Mouse (Mus musculus): ENCODE results near the gene Tmem120b. TPM values are rescaled to one million over a fixed set of nuclear protein-coding genes. Genes with fewer than 3 reads are reported as not detected.

Tmem120b gene
- polyA plus RNA-seq, 1 experiment = 9.9 TPM

GRCm38 (mm10) chr5:123152901-123153300 lies 84.7 kb downstream of the Tmem120b start:
- no peak overlapping the region for H3K27ac ChIP-seq (ENCODE audit: insufficient read depth, low read depth, low read length)
- H3K27me3 ChIP-seq (replicated peaks; ENCODE audit: control insufficient read depth, insufficient read depth, low read length) = no peaks in the 10 kb centered on the region
- DNase-seq = no peak
- no peak overlapping the region for H3K4me3 ChIP-seq (ENCODE audit: insufficient read depth, low read depth, low read length)
- peaks cover 15% of the 10 kb centered on the region; the same call in 1 of the 2 replicates for H3K4me1 ChIP-seq (ENCODE audit: control insufficient read depth, insufficient read depth, low read length)
- no peaks in the 10 kb centered on the region; the same call in 1 of the 2 replicates for H3K36me3 ChIP-seq (ENCODE audit: control insufficient read depth, insufficient read depth, low read length)
- TF ChIP-seq POLR2A (IDR thresholded peaks at IDR 0.05; ENCODE audit: low read depth, low read length) = no peak
- TF ChIP-seq CTCF (conservative IDR thresholded peaks at IDR 0.05; ENCODE audit: insufficient read depth, insufficient read length, low read depth, low read length) = no peak
- WGBS = 79% methylated on average over 1 of the region's 1 CpGs

GRCm38 (mm10) chr5:123155425-123155824 lies 87.2 kb downstream of the Tmem120b start:
- H3K27ac ChIP-seq (ENCODE audit: insufficient read depth, low read depth, low read length) = no peak overlapping the region
- H3K4me1 ChIP-seq (ENCODE audit: control insufficient read depth, insufficient read depth, low read length) = peaks cover 6% of the 10 kb centered on the region; the same call in 1 of the 2 replicates
- H3K27me3 ChIP-seq (replicated peaks; ENCODE audit: control insufficient read depth, insufficient read depth, low read length) = no peaks in the 10 kb centered on the region
- DNase-seq = peak; percentile 85
- peaks cover 4% of the 10 kb centered on the region for H3K36me3 ChIP-seq (ENCODE audit: control insufficient read depth, insufficient read depth, low read length)
- H3K4me3 ChIP-seq (ENCODE audit: insufficient read depth, low read depth, low read length) = no peak overlapping the region
- TF ChIP-seq CTCF (conservative IDR thresholded peaks at IDR 0.05; ENCODE audit: insufficient read depth, insufficient read length, low read depth, low read length) (peak; percentile 87), POLR2A (IDR thresholded peaks at IDR 0.05; ENCODE audit: low read depth, low read length) (no peak)
- WGBS = 43% methylated on average over 7 of the region's 7 CpGs

GRCm38 (mm10) chr5:123156763-123157162 lies 88.5 kb downstream of the Tmem120b start:
- peak; percentile 38 for DNase-seq
- TF ChIP-seq CTCF (conservative IDR thresholded peaks at IDR 0.05; ENCODE audit: insufficient read depth, insufficient read length, low read depth, low read length) = peak; percentile 54
- no peak for TF ChIP-seq POLR2A (IDR thresholded peaks at IDR 0.05; ENCODE audit: low read depth, low read length)
- 75% methylated on average over 12 of the region's 12 CpGs for WGBS
- H3K36me3 ChIP-seq (ENCODE audit: control insufficient read depth, insufficient read depth, low read length) = peaks cover 7% of the 10 kb centered on the region
- H3K27ac ChIP-seq (ENCODE audit: insufficient read depth, low read depth, low read length) = no peak overlapping the region
- H3K4me3 ChIP-seq (ENCODE audit: insufficient read depth, low read depth, low read length) = no peak overlapping the region
- H3K4me1 ChIP-seq (ENCODE audit: control insufficient read depth, insufficient read depth, low read length) = no peaks in the 10 kb centered on the region
- no peaks in the 10 kb centered on the region for H3K27me3 ChIP-seq (replicated peaks; ENCODE audit: control insufficient read depth, insufficient read depth, low read length)

- 88% methylated on average over 4 of the region's 4 CpGs for WGBS
- H3K36me3 ChIP-seq (ENCODE audit: control insufficient read depth, insufficient read depth, low read length) = peaks cover 8% of the 10 kb centered on the region
These were observed 89.8 kb downstream of the Tmem120b start for GRCm38 (mm10) chr5:123157972-123158371.

GRCm38 (mm10) chr5:123159446-123159845 lies 91.2 kb downstream of the Tmem120b start:
- no peak for DNase-seq
- TF ChIP-seq POLR2A (IDR thresholded peaks at IDR 0.05; ENCODE audit: low read depth, low read length) = no peak
- TF ChIP-seq CTCF (conservative IDR thresholded peaks at IDR 0.05; ENCODE audit: insufficient read depth, insufficient read length, low read depth, low read length) = no peak
- 93% methylated on average over 4 of the region's 4 CpGs for WGBS
- Histone ChIP-seq H3K36me3 (ENCODE audit: control insufficient read depth, insufficient read depth, low read length) (peaks cover 8% of the 10 kb centered on the region), H3K4me1 (ENCODE audit: control insufficient read depth, insufficient read depth, low read length) (no peaks in the 10 kb centered on the region), H3K4me3 (ENCODE audit: insufficient read depth, low read depth, low read length) (no peak overlapping the region), H3K27ac (ENCODE audit: insufficient read depth, low read depth, low read length) (no peak overlapping the region), H3K27me3 (replicated peaks; ENCODE audit: control insufficient read depth, insufficient read depth, low read length) (no peaks in the 10 kb centered on the region)

More at GRCm38 (mm10) chr5:123157972-123158371, 89.8 kb downstream of the Tmem120b start:
- no peak overlapping the region for H3K27ac ChIP-seq (ENCODE audit: insufficient read depth, low read depth, low read length)
- TF ChIP-seq CTCF (conservative IDR thresholded peaks at IDR 0.05; ENCODE audit: insufficient read depth, insufficient read length, low read depth, low read length) = no peak
- TF ChIP-seq POLR2A (IDR thresholded peaks at IDR 0.05; ENCODE audit: low read depth, low read length) = no peak
- no peaks in the 10 kb centered on the region for H3K4me1 ChIP-seq (ENCODE audit: control insufficient read depth, insufficient read depth, low read length)
- DNase-seq = no peak
- H3K27me3 ChIP-seq (replicated peaks; ENCODE audit: control insufficient read depth, insufficient read depth, low read length) = no peaks in the 10 kb centered on the region
- H3K4me3 ChIP-seq (ENCODE audit: insufficient read depth, low read depth, low read length) = no peak overlapping the region

GRCm38 (mm10) chr5:123159866-123160265 lies 91.7 kb downstream of the Tmem120b start:
- Histone ChIP-seq H3K27ac (ENCODE audit: insufficient read depth, low read depth, low read length) (no peak overlapping the region), H3K4me3 (ENCODE audit: insufficient read depth, low read depth, low read length) (no peak overlapping the region), H3K27me3 (replicated peaks; ENCODE audit: control insufficient read depth, insufficient read depth, low read length) (no peaks in the 10 kb centered on the region), H3K36me3 (ENCODE audit: control insufficient read depth, insufficient read depth, low read length) (peaks cover 8% of the 10 kb centered on the region), H3K4me1 (ENCODE audit: control insufficient read depth, insufficient read depth, low read length) (no peaks in the 10 kb centered on the region)
- 95% methylated on average over 15 of the region's 15 CpGs for WGBS
- DNase-seq = no peak
- TF ChIP-seq CTCF (conservative IDR thresholded peaks at IDR 0.05; ENCODE audit: insufficient read depth, insufficient read length, low read depth, low read length) (no peak), POLR2A (IDR thresholded peaks at IDR 0.05; ENCODE audit: low read depth, low read length) (no peak)

- no peak for DNase-seq
- WGBS = 76% methylated on average over 15 of the region's 15 CpGs
These were observed 92.1 kb downstream of the Tmem120b start for GRCm38 (mm10) chr5:123160341-123160740.

More at GRCm38 (mm10) chr5:123160341-123160740, 92.1 kb downstream of the Tmem120b start:
- Histone ChIP-seq H3K27me3 (replicated peaks; ENCODE audit: control insufficient read depth, insufficient read depth, low read length) (no peaks in the 10 kb centered on the region), H3K4me1 (ENCODE audit: control insufficient read depth, insufficient read depth, low read length) (no peaks in the 10 kb centered on the region), H3K4me3 (ENCODE audit: insufficient read depth, low read depth, low read length) (no peak overlapping the region), H3K27ac (ENCODE audit: insufficient read depth, low read depth, low read length) (no peak overlapping the region), H3K36me3 (ENCODE audit: control insufficient read depth, insufficient read depth, low read length) (peaks cover 8% of the 10 kb centered on the region)
- TF ChIP-seq CTCF (conservative IDR thresholded peaks at IDR 0.05; ENCODE audit: insufficient read depth, insufficient read length, low read depth, low read length) = no peak
- no peak for TF ChIP-seq POLR2A (IDR thresholded peaks at IDR 0.05; ENCODE audit: low read depth, low read length)
